Mouse (Mus musculus) bone marrow macrophage, adult 2 months (primary cell): ENCODE measurements at regions not wholly inside any gene's neighbourhood (a gene's known extent, or its start where the extent isn't known, plus 50 kb on each side); places are given as distances from the start of the nearest gene placed in this dataset.

ENCODE experiments used
- CTCF ChIP-seq: IDR thresholded peaks from 2 replicates; pipeline ENCODE4 v1.5.1; 2012; ENCODE audit warnings: low read depth, mild to moderate bottlenecking, low read length, moderate library complexity
- POLR2A ChIP-seq: IDR thresholded peaks from 2 replicates; pipeline ENCODE4 v1.6.1; 2012; ENCODE audit warnings: mild to moderate bottlenecking, low read depth, low read length, borderline replicate concordance

GRCm38 (mm10) chr15:61157543-61157942, 234.7 kb upstream of the A1bg start:
- TF ChIP-seq POLR2A (no peak), CTCF (peak; percentile 96)
